Mouse (Mus musculus) hindbrain, embryonic 14.5 days (tissue): ENCODE data around the gene Zfp354c. TPM values are rescaled to one million over a fixed set of nuclear protein-coding genes. Genes with fewer than 3 reads are reported as not detected.

Experiments
- ATAC-seq: fragments of 200-750 bp; cut with Nextera tagmentation; 2 replicates; pipeline ENCODE4 v1.8.0; 2017; ENCODE audit warnings: moderate number of reproducible peaks, mild to moderate bottlenecking, moderate TSS enrichment, moderate library complexity; ENCODE audit not compliant: low FRiP score
- DNase-seq: peaks from one replicate; pipeline ENCODE4 v3.0.0-alpha.2; 2015; ENCODE audit warnings: low spot score
- H3K27ac ChIP-seq: fragments of 300-500 bp; sonication (generic); 2 replicates; pipeline ENCODE4 v1.5.1; 2014; ENCODE audit warnings: mild to moderate bottlenecking, moderate library complexity
- H3K27me3 ChIP-seq: fragments of 300-500 bp; sonication (generic); 2 replicates; pipeline ENCODE4 v1.6.1; 2014; ENCODE audit warnings: mild to moderate bottlenecking, low read length, mixed read lengths; ENCODE audit not compliant: control insufficient read depth, insufficient read depth
- H3K36me3 ChIP-seq: fragments of 300-500 bp; sonication (generic); replicated peaks from 2 replicates; pipeline ENCODE4 v1.6.1; 2014; ENCODE audit not compliant: control insufficient read depth, insufficient read depth
- H3K4me1 ChIP-seq: fragments of 300-500 bp; sonication (generic); replicated peaks from 2 replicates; pipeline ENCODE4 v1.6.1; 2014; ENCODE audit warnings: antibody characterized with exemption, low read length, mixed read lengths; ENCODE audit not compliant: control insufficient read depth, insufficient read depth
- H3K4me2 ChIP-seq: fragments of 300-500 bp; sonication (generic); replicated peaks from 2 replicates; pipeline ENCODE4 v1.6.1; 2014; ENCODE audit warnings: mild to moderate bottlenecking, moderate library complexity
- H3K4me3 ChIP-seq: fragments of 300-500 bp; sonication (generic); replicated peaks from 2 replicates; pipeline ENCODE4 v1.5.1; 2014; ENCODE audit warnings: mild to moderate bottlenecking, low read length
- H3K9ac ChIP-seq: fragments of 300-500 bp; sonication (generic); 2 replicates; pipeline ENCODE4 v1.6.1; 2014
- H3K9me3 ChIP-seq: fragments of 300-500 bp; sonication (generic); 2 replicates; pipeline ENCODE4 v1.6.1; 2016; ENCODE audit warnings: low read length; ENCODE audit not compliant: control insufficient read depth
- WGBS: fragments of 180-500 bp; shearing (Covaris S2); extraction: QIAGEN DNeasy Blood & Tissue Kit; methylation state at CpG from one replicate; pipeline ENCODE4 v1.1.7; 2014; 5-methylcytosine and 5-hydroxymethylcytosine counted together
- polyA plus RNA-seq: library from polyadenylated mRNA; unstranded; fragments of >200 nt; fragmentation: Nextera tagmentation; extraction: Ambion mirVana; gene quantifications from 2 replicates; pipeline ENCODE4 v1.2.1, GENCODE M21; 2014

Gene Zfp354c
- polyA plus RNA-seq, 1 experiment from 2014 or later: 71.9 TPM

GRCm38 (mm10) chr11:50835727-50836126 lies 8.2 kb upstream of the Zfp354c start:
- Histone ChIP-seq H3K4me2 (no peak overlapping the region), H3K36me3 (0 out of 2 replicates have a peak, but pooled peaks cover 10% of the 10 kb centered on the region), H3K27ac (no peak overlapping the region), H3K9ac (no peak overlapping the region), H3K27me3 (no peaks in the 10 kb centered on the region), H3K4me1 (peaks cover 3% of the 10 kb centered on the region; the same call in 1 of the 2 replicates), H3K4me3 (no peak overlapping the region), H3K9me3 (0 out of 2 replicates have a peak, but pooled peaks cover 16% of the 10 kb centered on the region)
- no peak for DNase-seq
- ATAC-seq: no peak
- WGBS: 90% methylated on average over 4 of the region's 4 CpGs

- ATAC-seq (no peak), DNase-seq (no peak)
- H3K9me3 ChIP-seq: no peaks in the 10 kb centered on the region
- H3K4me3 ChIP-seq: peak overlapping the region; percentile 57
- no peaks in the 10 kb centered on the region for H3K27me3 ChIP-seq
- WGBS: 67% methylated on average over 2 of the region's 2 CpGs
- peak overlapping the region; percentile 64 for H3K4me2 ChIP-seq
- peak overlapping the region; percentile 73 for H3K9ac ChIP-seq
- peaks cover 9% of the 10 kb centered on the region for H3K4me1 ChIP-seq
- H3K27ac ChIP-seq: no peak overlapping the region
- peaks cover 46% of the 10 kb centered on the region for H3K36me3 ChIP-seq
Observed at GRCm38 (mm10) chr11:50826214-50826613, 1.3 kb downstream of the Zfp354c start.

DNA sequence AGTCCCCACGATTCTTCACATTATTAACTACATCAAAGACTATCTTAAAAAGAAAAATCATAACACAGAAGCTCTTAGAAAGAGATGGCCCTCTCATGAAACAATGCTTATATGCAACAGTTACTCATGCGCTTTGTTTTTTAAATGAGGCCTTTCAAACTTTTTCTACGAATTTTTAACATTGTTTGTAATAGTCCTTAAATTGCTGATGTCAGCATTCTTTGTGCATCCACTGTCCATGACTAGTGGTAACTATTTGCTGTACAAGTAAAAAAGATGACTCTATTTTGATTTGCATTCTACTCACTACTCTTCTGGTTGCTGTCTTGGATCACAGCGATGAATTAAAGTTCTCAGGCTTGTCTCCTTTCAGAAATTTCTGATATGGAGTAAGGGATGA lies 13.3 kb downstream of the Zfp354c start:
- H3K27ac ChIP-seq: no peak overlapping the region
- H3K4me3 ChIP-seq: no peak overlapping the region
- H3K4me1 ChIP-seq: no peaks in the 10 kb centered on the region
- 96% methylated on average over 4 of the region's 4 CpGs for WGBS
- H3K27me3 ChIP-seq: no peaks in the 10 kb centered on the region
- H3K4me2 ChIP-seq: no peak overlapping the region
- H3K36me3 ChIP-seq: peaks cover 98% of the 10 kb centered on the region
- no peak for DNase-seq
- H3K9ac ChIP-seq: no peak overlapping the region
- no peak for ATAC-seq
- peaks cover 79% of the 10 kb centered on the region for H3K9me3 ChIP-seq

DNA sequence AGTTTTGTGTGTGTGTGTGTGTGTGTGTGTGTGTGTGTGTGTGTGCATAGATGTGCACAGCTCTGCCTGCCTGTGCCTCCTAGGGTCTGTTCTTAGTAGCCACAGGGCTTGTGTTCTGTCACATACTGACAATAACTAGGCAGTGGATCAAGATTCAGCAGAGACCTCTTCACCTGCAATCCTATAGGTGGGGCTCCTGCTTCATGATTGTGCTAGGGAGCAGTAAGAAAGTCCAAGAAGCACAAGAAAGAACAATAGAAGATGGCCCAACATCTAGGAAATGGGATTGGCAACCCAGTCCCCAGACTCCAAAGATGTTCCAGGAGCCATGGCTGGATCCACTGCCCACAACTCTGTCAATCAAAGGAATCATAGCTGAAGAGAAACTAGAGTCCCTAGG lies 28.7 kb downstream of the Zfp354c start:
- DNase-seq (no peak), ATAC-seq (no peak)
- Histone ChIP-seq H3K9ac (no peak overlapping the region), H3K36me3 (no peaks in the 10 kb centered on the region), H3K27me3 (no peaks in the 10 kb centered on the region), H3K4me3 (no peak overlapping the region), H3K4me1 (no peaks in the 10 kb centered on the region), H3K4me2 (no peak overlapping the region), H3K27ac (no peak overlapping the region), H3K9me3 (no peaks in the 10 kb centered on the region)

GRCm38 (mm10) chr11:50797674-50798073 lies 29.9 kb downstream of the Zfp354c start:
- WGBS: 77% methylated on average over 11 of the region's 11 CpGs
- DNase-seq (no peak), ATAC-seq (no peak)
- Histone ChIP-seq H3K4me3 (no peak overlapping the region), H3K4me1 (no peaks in the 10 kb centered on the region), H3K27ac (no peak overlapping the region), H3K36me3 (no peaks in the 10 kb centered on the region), H3K4me2 (no peak overlapping the region), H3K9me3 (no peaks in the 10 kb centered on the region), H3K27me3 (no peaks in the 10 kb centered on the region), H3K9ac (no peak overlapping the region)

GRCm38 (mm10) chr11:50771006-50771405 lies 56.5 kb downstream of the Zfp354c start:
- Histone ChIP-seq H3K9me3 (no peaks in the 10 kb centered on the region), H3K4me2 (no peak overlapping the region), H3K9ac (no peak overlapping the region), H3K27ac (no peak overlapping the region), H3K4me1 (0 out of 2 replicates have a peak, but pooled peaks cover 4% of the 10 kb centered on the region), H3K27me3 (no peaks in the 10 kb centered on the region), H3K36me3 (no peaks in the 10 kb centered on the region), H3K4me3 (no peak overlapping the region)
- ATAC-seq (no peak), DNase-seq (no peak)
- 90% methylated on average over 1 of the region's 1 CpGs for WGBS

DNA sequence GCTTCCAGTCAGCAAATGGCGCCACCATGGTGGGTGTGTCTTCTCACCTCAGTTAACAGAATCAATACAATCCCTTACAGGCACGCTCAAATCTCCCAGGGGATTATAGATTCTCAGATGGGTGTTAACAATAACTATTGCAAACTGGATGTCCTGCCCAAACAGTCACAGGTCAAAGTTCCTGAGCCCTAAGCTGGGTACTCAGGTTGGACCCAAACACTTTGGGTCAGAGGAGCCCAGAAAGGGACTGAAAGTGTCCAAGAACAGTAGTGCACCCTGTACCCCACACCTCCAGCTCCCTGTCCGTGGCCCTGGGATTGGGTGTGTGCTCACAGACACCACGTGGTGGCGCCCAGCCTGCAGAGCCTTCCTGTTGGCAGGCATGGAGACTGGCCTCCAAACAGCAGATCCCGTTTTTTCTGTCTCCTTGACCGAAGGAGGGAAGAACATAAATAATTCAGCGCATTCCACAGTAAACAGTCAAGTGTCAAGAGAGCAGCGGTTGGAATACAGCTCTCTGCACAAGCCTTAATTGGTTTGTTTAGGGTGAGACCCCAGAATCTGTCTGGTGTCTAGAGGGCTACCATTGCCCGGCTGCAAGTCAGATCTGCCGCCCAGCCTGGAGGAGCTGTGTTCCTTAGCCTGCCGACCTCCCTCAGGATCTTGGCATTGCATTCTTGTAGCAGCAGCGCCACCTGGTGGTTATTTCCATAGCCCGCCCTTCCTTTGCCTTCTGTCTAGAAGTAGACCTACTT lies 58.4 kb downstream of the Zfp354c start:
- H3K9ac ChIP-seq: peak overlapping the region; percentile 31; the same call in 1 of the 2 replicates
- H3K4me1 ChIP-seq: 0 out of 2 replicates have a peak, but pooled peaks cover 4% of the 10 kb centered on the region
- peak overlapping the region; percentile 7; the same call in 1 of the 2 replicates for H3K4me3 ChIP-seq
- peak overlapping the region; percentile 48 for H3K4me2 ChIP-seq
- H3K9me3 ChIP-seq: no peaks in the 10 kb centered on the region
- no peaks in the 10 kb centered on the region for H3K36me3 ChIP-seq
- H3K27me3 ChIP-seq: no peaks in the 10 kb centered on the region
- H3K27ac ChIP-seq: no peak overlapping the region
- ATAC-seq (peak; percentile 88), DNase-seq (peak; percentile 94)
- 12% methylated on average over 14 of the region's 14 CpGs for WGBS

DNA sequence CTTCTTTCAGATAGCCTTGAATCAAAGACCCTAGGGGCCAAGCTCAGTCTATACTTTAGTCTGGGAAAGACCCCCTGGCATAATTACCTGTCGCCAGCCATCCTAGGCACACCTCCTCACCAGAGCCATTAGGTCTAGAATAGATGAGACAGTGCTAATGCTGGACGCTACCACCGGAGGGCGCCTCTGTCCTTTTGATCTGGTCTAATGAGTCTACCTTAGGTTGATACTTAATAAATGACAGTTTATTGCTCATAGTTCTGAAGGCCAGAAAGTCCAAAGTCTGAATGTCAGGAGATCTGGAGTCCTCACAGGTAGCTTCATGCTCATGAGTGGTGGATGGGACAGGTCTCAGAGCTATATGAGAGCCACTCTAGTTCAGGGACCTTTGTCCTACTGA lies 60.5 kb downstream of the Zfp354c start:
- Histone ChIP-seq H3K36me3 (no peaks in the 10 kb centered on the region), H3K27ac (no peak overlapping the region), H3K4me2 (no peak overlapping the region), H3K4me3 (no peak overlapping the region), H3K4me1 (0 out of 2 replicates have a peak, but pooled peaks cover 4% of the 10 kb centered on the region), H3K9me3 (no peaks in the 10 kb centered on the region), H3K27me3 (no peaks in the 10 kb centered on the region), H3K9ac (no peak overlapping the region)
- WGBS: 18% methylated on average over 4 of the region's 4 CpGs
- DNase-seq (no peak), ATAC-seq (no peak)

- H3K9me3 ChIP-seq: no peaks in the 10 kb centered on the region
- ATAC-seq (no peak), DNase-seq (no peak)
- no peak overlapping the region for H3K4me3 ChIP-seq
- 72% methylated on average over 7 of the region's 7 CpGs for WGBS
- H3K27me3 ChIP-seq: no peaks in the 10 kb centered on the region
- no peaks in the 10 kb centered on the region for H3K36me3 ChIP-seq
- no peak overlapping the region for H3K27ac ChIP-seq
- no peak overlapping the region for H3K9ac ChIP-seq
- 0 out of 2 replicates have a peak, but pooled peaks cover 4% of the 10 kb centered on the region for H3K4me1 ChIP-seq
- no peak overlapping the region for H3K4me2 ChIP-seq
Observed at GRCm38 (mm10) chr11:50766461-50766860, 61.1 kb downstream of the Zfp354c start.
